Mouse (Mus musculus) heart, adult 9 months (tissue): ENCODE measurements around the gene Ubfd1.

Source experiments
- DNase-seq, 2 experiments: peaks; one replicate each; pipeline ENCODE4 v3.0.0; 2022; ENCODE audit warnings: low spot score in 2 of 2

Ubfd1 gene

DNA sequence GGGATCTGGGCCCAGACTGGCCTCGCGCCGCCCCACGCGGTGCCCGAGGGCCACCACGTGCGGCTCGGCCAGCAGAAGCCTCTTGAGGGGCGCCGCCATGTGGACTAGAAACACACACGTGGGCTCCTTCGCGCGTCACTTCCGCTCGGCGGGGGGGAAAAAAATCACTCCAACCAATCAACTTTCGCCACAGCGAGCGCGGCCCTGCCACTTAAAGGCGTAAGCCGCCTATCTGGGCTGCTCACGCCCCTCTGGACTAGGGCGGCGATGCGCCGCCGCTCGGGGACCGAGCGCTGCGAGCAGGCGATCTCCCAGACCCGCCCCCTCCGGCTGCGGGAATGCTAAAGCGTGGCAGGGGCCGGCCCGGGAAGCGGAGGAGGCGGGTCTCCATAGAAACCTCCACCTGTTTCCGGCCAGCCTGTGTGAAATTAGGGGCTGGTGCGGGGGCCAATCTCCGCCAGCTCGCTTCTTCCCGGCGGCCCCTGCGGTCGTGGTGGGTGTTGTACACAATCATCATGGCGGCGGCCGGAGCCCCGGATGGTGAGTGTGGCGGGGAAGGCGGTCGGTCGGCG is at the start of gene Ubfd1, which contains the start of gene Ears2:
TSS of gene Ubfd1 (plus strand) at position 231 of the 572 bp plus-strand sequence.
TSS of gene Ears2 (minus strand) at position 319 of the 572 bp plus-strand sequence.
- DNase-seq, result peak; percentile 95 to 97

- peak in 1 of 2 experiments; percentile 19 for DNase-seq
Observed at GRCm38 (mm10) chr7:122018247-122018646, 48.7 kb upstream of the Ubfd1 start.

- DNase-seq, result no peak
Observed at GRCm38 (mm10) chr7:122018978-122019377, 48.0 kb upstream of the Ubfd1 start.

DNA sequence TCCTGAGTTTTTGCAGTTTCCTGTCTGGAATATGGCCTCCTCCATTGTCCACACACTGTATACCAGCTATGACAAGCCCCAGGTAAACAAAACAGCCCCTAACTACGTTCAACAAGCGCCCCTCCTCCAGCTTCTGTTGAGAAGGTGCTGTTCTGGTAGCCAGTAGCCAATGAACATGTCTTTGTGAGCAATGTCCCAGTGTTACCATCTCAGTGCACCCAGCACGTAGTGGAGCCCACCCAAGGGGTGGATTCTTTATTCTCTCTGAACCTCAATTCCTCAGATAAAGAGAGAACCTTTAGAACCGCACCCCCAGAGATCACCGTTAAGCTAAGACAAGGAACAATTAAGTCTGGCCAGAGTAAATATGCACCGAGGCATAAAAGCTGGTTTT is 46.7 kb upstream of the Ubfd1 start:
- DNase-seq, result no peak

DNA sequence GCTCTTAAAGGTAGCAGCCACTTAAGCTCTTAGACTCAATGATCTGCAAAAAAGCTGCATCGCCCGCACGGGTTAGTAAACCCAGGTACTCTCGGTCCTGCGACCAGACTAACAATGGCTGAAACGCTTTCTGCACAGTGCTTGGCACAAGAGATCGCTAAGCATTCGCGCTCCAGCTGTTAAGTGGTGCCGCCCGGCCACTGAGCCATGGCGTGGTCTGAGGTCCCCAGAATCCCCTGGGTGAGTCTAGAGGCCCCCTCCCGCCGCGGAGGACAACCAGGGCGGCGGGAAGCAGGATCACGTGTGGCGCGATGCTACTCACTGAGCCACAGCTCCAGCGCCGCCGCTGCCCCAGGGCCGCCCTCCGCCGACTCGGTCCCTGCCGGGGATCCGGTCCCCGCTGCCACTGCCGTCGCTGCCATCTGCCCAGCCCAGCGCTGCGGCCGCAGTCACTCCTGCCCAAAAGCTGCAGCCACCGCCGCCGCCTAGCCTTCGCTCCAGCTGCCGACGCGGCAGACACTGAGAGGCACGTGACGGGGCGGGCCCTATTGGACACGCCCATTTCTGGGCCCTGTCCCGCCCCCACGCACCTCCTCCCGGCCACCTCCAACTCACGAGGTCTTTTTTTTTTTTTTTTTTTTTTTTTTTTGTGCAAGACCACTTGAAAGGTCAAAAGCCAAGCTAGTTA is 46.2 kb upstream of the Ubfd1 start, which contains the start of gene Gga2:
TSS of gene Gga2 (minus strand) at position 556 of the 688 bp plus-strand sequence.
- DNase-seq, result peak; percentile 87 to 91

GRCm38 (mm10) chr7:122022131-122022530 is 44.8 kb upstream of the Ubfd1 start:
- no peak for DNase-seq

GRCm38 (mm10) chr7:122033371-122033770 is 33.6 kb upstream of the Ubfd1 start:
- DNase-seq, result no peak

DNA sequence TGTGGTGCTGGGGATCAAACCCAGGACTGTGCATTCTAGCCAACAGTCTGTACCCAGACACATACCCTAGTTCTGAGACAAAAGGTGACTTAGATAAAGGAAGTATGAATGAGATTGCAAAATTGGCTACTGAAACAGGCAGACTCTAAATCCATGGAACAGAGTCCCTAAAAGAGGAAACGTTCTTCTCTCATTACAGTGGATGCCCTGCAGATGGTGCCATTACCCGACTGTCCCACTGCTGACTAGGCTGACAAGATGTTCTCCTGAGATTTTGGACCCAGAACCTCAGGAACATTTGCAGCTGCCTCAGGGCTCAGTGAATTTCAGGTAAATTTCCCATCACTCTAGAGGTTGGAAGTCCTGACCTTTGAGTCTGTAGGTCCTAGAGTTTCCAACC is 32.6 kb upstream of the Ubfd1 start:
- no peak for DNase-seq

DNA sequence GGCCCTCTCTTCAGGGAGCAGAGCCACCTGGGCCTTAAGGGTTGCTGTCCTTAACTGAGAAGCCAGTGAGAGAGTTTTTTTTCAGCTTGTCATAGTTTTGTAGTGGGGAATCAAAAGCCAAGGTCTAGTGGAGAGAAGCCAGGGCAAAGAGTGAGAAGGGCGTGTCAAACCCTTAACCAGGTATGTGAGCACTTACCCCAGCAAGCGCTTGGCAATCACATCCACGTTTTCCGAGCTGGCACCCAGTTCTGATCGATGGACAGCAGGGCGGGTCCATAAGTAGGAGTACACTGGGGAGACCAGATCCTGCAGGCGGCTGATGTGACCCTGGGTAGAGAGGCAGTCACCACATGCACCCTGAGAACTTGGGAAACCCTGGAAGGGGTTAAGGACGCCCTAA is 22.9 kb upstream of the Ubfd1 start:
- DNase-seq, result no peak

DNA sequence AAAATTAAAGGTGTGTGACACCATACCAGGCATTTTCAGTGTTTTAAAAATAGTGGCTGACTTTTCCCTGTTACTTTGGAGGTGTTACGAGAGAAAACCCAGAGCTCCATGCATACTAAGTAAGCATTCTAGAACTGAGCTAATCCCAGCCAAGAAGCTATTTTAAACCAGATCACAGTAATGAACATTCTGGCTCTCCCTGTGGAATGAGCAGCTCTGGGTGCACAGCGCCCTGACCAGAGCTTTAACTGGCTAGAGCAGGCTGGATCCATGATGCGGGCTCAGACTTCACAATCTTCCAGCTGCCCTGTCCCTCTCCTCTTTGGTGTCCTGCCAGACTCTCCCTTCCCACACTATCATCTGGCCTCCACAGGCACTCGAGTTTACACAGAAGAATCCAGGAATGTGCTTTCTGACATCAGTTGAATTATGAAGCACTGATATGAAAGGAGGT is 21.8 kb upstream of the Ubfd1 start:
- peak; percentile 81 to 87 for DNase-seq

- DNase-seq, result no peak
Observed at GRCm38 (mm10) chr7:122045711-122046110, 21.3 kb upstream of the Ubfd1 start.

DNA sequence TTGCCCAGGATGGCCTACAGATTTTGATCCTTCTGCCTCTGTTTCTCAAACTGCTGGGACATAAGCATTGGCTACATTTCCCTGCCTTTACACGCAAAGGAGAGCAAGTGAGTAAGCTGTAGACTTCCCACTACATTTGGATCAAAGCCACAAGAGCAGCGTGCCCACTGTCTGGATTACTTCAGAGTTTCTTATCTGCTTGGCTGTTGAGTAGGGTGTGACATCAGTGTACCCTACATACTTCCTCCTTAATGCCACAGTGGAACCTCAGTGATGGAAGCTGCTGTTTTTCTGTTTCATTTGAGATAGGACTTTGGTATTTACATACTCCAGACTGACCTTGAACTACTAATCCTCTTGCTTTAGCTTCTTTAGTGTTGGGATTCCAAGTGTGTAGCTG is 20.2 kb upstream of the Ubfd1 start:
- DNase-seq, result no peak

GRCm38 (mm10) chr7:122048191-122048590 is 18.8 kb upstream of the Ubfd1 start:
- DNase-seq, result no peak

GRCm38 (mm10) chr7:122050834-122051233 is 16.1 kb upstream of the Ubfd1 start:
- no peak for DNase-seq

DNA sequence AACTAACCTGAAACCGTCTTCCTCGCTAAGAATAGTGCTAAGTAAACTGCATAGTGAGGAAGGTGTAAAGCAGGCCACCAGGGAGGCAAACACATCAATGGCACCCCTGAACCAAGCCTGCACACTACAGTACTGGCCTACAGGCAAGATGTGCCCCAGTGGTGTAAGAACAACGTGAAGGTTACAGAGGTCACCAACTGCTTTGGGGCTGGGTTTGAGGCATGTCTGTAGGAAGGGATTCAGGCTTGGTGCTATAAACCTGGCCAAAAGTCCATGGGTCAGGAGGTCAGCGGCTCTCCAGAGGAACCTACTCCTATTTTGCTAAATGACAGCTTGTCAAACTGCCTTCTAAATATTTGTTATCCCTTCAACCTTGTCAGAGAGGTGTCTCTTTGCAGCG is 10.3 kb upstream of the Ubfd1 start:
- no peak for DNase-seq

DNA sequence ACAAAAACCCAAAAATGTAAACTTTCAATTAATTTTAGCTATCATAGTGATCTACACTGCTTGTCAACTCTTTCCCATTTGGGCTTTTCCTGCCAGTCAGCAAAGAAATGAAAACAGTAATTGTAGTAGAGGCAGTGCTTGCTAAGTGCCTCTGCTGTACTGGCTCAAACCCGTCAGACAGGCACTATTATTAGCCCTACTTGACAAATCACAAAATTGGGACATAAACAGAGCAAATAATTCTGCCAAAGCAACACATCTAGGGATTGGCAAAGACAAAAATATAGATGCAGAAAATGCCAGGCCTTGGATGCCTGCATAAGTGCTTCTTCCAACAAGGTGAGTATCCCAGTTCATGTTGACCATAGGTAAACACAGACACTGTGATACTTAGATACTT is 1.3 kb upstream of the Ubfd1 start:
- no peak for DNase-seq

DNA sequence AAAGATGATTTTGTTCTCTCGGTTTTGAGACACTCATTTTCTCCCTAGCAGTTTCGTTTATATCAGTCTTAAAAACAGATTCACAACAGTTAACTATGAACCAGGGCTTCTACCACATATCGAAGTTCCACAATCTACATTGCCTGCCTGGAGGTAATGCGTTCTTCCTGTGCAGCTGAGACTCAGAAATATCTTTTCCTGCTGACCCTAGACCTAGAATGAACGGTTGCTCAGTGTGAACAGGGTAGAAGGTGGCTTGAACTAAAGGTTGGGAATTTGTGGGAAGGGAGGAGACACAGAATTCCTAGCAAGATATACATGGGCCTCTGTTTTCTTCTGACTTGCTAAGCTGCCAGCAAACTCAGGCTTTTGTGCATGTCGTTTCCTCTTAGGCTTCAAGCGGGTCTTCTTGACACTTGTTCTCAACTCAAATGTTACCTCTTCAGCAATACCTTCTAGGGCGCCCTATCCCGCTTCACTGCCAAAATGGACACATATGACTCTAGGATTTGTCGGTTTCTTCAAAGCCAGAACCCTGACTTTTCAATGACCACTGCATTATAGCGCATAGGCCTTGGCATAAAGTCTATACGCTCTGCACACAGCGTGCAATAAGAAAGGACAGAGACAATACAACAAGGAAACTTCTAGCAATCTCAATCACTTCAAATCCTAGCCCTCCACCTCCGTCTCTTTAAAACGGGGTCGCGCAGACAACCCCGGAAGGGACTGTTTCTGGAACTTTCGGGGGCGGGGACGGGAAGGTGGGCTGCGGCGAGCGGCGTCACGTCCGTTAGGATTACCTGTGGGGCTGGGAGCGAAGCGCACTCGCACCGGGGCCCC is 652 bp upstream of the Ubfd1 start:
- DNase-seq, result no peak

DNA sequence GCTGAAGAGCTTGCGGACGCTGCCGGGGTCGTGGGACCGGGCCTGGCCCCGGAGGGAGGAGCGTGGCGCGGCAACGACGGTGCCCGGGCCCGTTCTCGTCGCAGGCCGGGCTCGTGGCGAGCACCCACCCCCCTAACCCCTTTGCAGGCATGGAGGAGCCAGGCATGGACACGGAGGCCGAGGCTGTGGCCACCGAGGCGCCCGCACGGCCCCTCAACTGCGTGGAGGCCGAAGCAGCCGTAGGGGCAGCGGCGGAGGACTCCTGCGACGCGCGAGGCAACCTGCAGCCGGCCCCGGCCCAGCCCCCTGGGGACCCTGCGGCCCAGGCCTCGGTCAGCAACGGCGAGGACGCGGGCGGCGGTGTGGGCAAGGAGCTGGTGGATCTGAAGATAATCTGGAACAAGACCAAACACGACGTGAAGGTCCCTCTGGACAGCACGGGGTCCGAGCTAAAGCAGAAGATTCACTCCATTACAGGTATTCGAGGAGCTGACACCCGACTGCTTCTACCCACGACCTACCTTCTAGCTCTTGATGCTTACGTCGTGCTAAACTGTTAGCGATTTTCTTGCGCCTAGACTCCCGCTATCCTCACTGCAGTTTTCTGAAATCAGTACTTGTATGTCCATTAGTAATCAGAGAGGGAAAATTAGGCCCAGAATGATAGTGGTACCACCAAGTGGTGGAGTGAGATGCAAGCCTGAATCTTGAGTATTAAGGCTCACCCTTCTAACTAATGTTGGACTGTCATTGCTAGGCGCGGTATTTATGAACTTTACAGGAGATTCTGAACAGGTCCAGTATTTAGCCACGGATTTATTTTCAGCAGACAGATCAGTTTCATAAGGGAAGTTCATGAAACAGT is 774 bp downstream of the Ubfd1 start:
- peak in 1 of 2 experiments; percentile 21 for DNase-seq

DNA sequence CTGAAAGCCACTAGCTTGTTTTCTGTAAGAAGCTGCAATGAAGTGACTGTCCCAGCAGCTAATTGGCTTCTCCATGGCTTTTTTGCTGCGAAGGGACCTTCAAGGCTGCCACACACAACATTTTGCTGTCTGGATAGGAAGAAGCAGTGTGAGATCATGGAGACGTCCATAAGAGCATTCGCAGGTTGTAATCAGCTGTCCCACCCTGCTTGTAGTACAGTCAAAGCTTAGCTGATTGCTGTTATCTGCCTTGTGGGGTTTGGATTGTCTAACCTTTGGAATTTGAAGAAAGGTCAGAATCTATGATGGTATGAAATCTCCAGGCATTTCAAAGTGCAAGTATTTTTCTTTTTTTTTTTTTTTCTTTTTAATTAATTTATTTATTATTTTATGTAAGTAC is 7.4 kb downstream of the Ubfd1 start:
- DNase-seq, result no peak

DNA sequence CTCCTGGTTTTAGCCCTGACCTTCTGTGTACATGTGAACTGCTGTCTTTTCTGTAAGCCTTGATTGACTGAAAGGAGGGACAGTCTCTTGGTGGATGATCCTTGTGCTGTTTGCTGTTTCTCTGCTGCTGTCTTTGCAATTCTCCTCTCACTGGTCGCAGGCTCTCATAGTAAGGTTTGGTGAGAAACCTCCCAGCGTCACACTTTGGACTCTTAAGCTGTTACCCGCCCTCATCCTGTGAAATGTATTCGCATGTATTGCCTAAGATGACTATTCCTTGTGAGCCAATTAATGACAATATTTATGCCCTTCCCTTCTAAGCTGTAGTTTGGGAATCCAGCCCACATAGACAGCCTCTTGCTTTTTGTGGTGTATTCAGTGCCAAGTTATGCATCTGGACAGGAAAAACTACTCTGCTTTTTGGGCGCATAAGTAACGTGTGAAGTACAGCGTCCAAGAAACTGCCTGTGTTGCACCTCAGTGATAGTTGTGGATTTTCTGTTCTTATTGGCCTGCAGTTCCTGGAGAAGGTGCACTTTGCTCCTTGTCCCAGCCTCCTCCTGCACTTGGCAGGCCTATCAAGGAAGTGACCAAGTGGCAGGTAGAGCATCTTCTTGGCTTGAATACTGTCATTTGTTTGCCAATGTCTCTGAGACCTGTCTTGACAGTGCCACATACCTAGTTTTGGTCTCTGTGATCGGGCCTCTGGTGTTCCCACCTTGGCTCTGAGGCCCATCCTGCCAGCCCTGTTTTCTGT is 13.0 kb downstream of the Ubfd1 start:
- no peak for DNase-seq

GRCm38 (mm10) chr7:122081071-122081470 is 14.1 kb downstream of the Ubfd1 start:
- DNase-seq, result no peak
